Mouse (Mus musculus): ENCODE measurements around the gene Stard9.

GRCm38 (mm10) chr2:120622920-120623319 lies 6.0 kb upstream of the Stard9 start:
- TF ChIP-seq CTCF (conservative IDR thresholded peaks at IDR 0.05; ENCODE audit: low read length), result no peak
- no peak for TF ChIP-seq NANOG (IDR thresholded peaks at IDR 0.05; ENCODE audit: borderline replicate concordance, low read length)
